Mouse (Mus musculus) erythroblast, embryonic 14.5 days (primary cell): ENCODE results near the gene Sumo1.

Experiments
- GATA1 ChIP-seq: IDR thresholded peaks from 2 replicates; pipeline ENCODE4 v1.6.1; 2012; ENCODE audit warnings: low read length, inconsistent platforms, mixed read lengths
- TAL1 ChIP-seq: IDR thresholded peaks from 3 replicates; pipeline ENCODE4 v1.6.1; 2012; ENCODE audit warnings: low read length, inconsistent platforms, mixed read lengths

DNA sequence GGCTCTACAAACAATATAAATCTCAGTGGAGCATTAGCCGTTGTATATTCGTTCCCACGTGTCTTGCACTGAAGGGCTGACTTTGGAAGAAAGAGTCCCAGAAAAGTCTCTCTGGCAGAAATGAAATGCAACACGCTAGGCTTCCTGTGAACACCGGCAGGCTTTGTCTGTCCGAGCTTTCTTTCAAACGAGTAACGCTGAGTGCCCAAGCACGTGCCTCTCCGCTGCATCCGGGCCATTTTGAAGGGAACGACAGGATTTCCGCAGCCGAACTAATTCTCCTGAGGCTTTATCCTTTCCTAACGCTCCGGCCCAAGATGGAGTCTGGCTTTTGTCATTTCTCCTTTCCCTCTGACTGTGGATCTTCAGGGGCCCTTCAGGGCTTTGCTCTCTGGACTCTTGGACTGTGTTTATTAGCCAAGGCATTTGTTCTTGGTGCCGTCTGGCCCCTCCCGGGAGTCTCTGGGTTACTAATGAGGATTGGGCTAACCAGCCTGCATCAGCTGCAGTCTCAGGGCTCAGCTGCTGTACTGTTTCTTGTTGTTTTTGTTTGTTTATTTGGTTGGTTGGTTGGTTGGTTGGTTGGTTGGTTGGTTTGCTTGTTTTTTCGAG, 130.0 kb downstream of the Sumo1 start:
- TF ChIP-seq GATA1 (no peak), TAL1 (no peak)
